Mouse (Mus musculus) Patski (cell line): Measurements from ENCODE around the gene Fundc1. TPM values are rescaled to one million over a fixed set of nuclear protein-coding genes. Genes with fewer than 3 reads are reported as not detected.

Source experiments
- ATAC-seq: fragments of 100-300 bp; one replicate; pipeline ENCODE4 v1.8.0; 2021
- CTCF ChIA-PET: fragments of 350-600 bp; sonication (Branson Sonifier 250); formaldehyde crosslinking; loops from one replicate; lab custom pipeline; 2022; ENCODE audit warnings: inconsistent platforms; lab: Charles Lee
- POLR2A ChIA-PET: fragments of 350-600 bp; sonication (Branson Sonifier 250); formaldehyde crosslinking; loops from one replicate; lab custom pipeline; 2022; ENCODE audit warnings: antibody characterized with exemption, inconsistent platforms; lab: Charles Lee
- DNase-seq: peaks from one replicate; pipeline ENCODE4 v3.0.0-alpha.2; 2011; ENCODE audit warnings: low read depth, low spot score
- H3K27me3 ChIP-seq: fragments of 371-371 bp; one replicate; pipeline ENCODE4 v1.5.1; 2021
- CTCF ChIP-seq: fragments of 100-300 bp; IDR thresholded peaks from one replicate; pipeline ENCODE4 v1.5.1; 2021
- in situ Hi-C: fragments of 300-500 bp; cut with MboI; formaldehyde crosslinking; loops from 3 replicates; pipeline ENCODE4 v1.11.1; 2018; ENCODE audit warnings: low pct_unique_long_range_greater_than_20kb, mixed read lengths
- polyA plus RNA-seq: library from polyadenylated mRNA; unstranded; gene quantifications from one replicate; pipeline ENCODE4 v1.2.3, GENCODE M21; 2021

The Fundc1 gene
- polyA plus RNA-seq, result 54.1 TPM

GRCm38 (mm10) chrX:17571621-17572459, at the start of gene Fundc1:
Gene Fundc1 (minus strand): TSS chrX:17572325.
- H3K27me3 ChIP-seq, result peaks cover 19% of the 10 kb centered on the region

GRCm38 (mm10) chrX:17611253-17611652, 39.1 kb upstream of the Fundc1 start:
- no peak for DNase-seq
- CTCF ChIA-PET, result interaction anchor here (2.2 kb wide), 1 partner anchor 19 kb away, joined by 4 read pairs; no protein-coding TSS in a partner anchor
- H3K27me3 ChIP-seq, result peaks cover 8% of the 10 kb centered on the region
- peak; percentile 37 for TF ChIP-seq CTCF
- ATAC-seq, result no peak
- in situ Hi-C loops, result no loop called here
- POLR2A ChIA-PET, result interaction anchor here (0.7 to 1.1 kb wide), 2 partner anchors 19 to 592 kb away, joined by 3 to 4 read pairs; no protein-coding TSS in a partner anchor

More at GRCm38 (mm10) chrX:17571621-17572459, at the start of gene Fundc1:
- DNase-seq, result peak; percentile 50
- in situ Hi-C loops, result loop anchor here (10.0 to 25.0 kb wide), 4 partner anchors 547 to 685 kb away; partner anchors contain the start of gene Kdm6a
- ChIA-PET CTCF (no interaction called here), POLR2A (interaction anchor here (0.7 kb wide), 1 partner anchor 154 kb away, joined by 6 read pairs; no protein-coding TSS in a partner anchor)
- ATAC-seq, result peak; percentile 92
- TF ChIP-seq CTCF, result peak; percentile 25

GRCm38 (mm10) chrX:17608763-17609162, 36.6 kb upstream of the Fundc1 start:
- in situ Hi-C loops, result no loop called here
- POLR2A ChIA-PET, result no interaction called here
- H3K27me3 ChIP-seq, result peaks cover 8% of the 10 kb centered on the region
- DNase-seq, result no peak
- no peak for TF ChIP-seq CTCF
- CTCF ChIA-PET, result no interaction called here
- no peak for ATAC-seq

- DNase-seq, result no peak
- H3K27me3 ChIP-seq, result peaks cover 8% of the 10 kb centered on the region
- in situ Hi-C loops, result no loop called here
- CTCF ChIA-PET, result no interaction called here
- ATAC-seq, result no peak
- POLR2A ChIA-PET, result no interaction called here
- no peak for TF ChIP-seq CTCF
Observed at GRCm38 (mm10) chrX:17607668-17608067, 35.5 kb upstream of the Fundc1 start.

GRCm38 (mm10) chrX:17593331-17593730, 21.2 kb upstream of the Fundc1 start:
- POLR2A ChIA-PET, result no interaction called here
- ATAC-seq (peak; percentile 62), DNase-seq (no peak)
- CTCF ChIA-PET, result no interaction called here
- peaks cover 10% of the 10 kb centered on the region for H3K27me3 ChIP-seq
- in situ Hi-C loops, result no loop called here
- no peak for TF ChIP-seq CTCF

DNA sequence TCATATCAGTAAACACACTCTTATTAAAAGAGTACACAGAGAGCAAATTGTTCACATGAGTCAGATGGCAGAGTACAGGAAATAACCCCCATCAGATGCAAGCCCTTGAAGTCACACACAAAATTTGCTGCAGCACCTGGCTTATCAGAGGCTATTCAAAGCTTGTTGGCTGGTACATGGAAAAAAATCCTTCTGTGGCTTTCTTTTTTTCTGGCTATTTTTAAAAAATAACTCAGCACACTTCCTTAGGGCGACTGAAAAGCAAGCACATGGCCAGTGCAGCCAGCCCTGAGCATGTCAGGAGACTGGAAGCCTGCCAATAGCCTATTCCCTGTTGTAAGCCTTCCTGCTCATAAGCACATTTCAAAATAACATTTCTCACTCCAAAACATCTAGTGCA, 18.6 kb upstream of the Fundc1 start:
- no peak for TF ChIP-seq CTCF
- ChIA-PET CTCF (no interaction called here), POLR2A (no interaction called here)
- DNase-seq, result no peak
- ATAC-seq, result peak; percentile 62
- in situ Hi-C loops, result no loop called here
- peaks cover 10% of the 10 kb centered on the region for H3K27me3 ChIP-seq

GRCm38 (mm10) chrX:17571271-17571620, 879 bp downstream of the Fundc1 start:
- in situ Hi-C loops, result loop anchor here (10.0 to 25.0 kb wide), 4 partner anchors 546 to 684 kb away; partner anchors contain the start of gene Kdm6a
- ATAC-seq, result peak; percentile 7
- TF ChIP-seq CTCF, result no peak
- CTCF ChIA-PET, result no interaction called here
- no peak for DNase-seq
- peaks cover 25% of the 10 kb centered on the region for H3K27me3 ChIP-seq
- POLR2A ChIA-PET, result no interaction called here

- DNase-seq, result no peak
- POLR2A ChIA-PET, result interaction anchor here (0.5 kb wide), 1 partner anchor 91 kb away, joined by 4 read pairs; no protein-coding TSS in a partner anchor
- in situ Hi-C loops, result loop anchor here (25.0 kb wide), 2 partner anchors 669 to 681 kb away; no protein-coding TSS in a partner anchor
Observed at GRCm38 (mm10) chrX:17568670-17569069, 3.5 kb downstream of the Fundc1 start.

GRCm38 (mm10) chrX:17565743-17566142, 6.4 kb downstream of the Fundc1 start:
- TF ChIP-seq CTCF, result no peak
- DNase-seq (no peak), ATAC-seq (no peak)
- peaks cover 28% of the 10 kb centered on the region for H3K27me3 ChIP-seq
- in situ Hi-C loops, result loop anchor here (25.0 kb wide), 2 partner anchors 672 to 678 kb away; no protein-coding TSS in a partner anchor
- CTCF ChIA-PET, result interaction anchor here (1.4 kb wide), 1 partner anchor 9 kb away, joined by 4 read pairs; no protein-coding TSS in a partner anchor
- POLR2A ChIA-PET, result no interaction called here

More at GRCm38 (mm10) chrX:17568670-17569069, 3.5 kb downstream of the Fundc1 start:
- no peak for TF ChIP-seq CTCF
- CTCF ChIA-PET, result interaction anchor here (1.1 to 1.4 kb wide), 3 partner anchors 10 to 29 kb away, joined by 3 read pairs; no protein-coding TSS in a partner anchor
- H3K27me3 ChIP-seq, result peaks cover 25% of the 10 kb centered on the region
- ATAC-seq, result no peak

DNA sequence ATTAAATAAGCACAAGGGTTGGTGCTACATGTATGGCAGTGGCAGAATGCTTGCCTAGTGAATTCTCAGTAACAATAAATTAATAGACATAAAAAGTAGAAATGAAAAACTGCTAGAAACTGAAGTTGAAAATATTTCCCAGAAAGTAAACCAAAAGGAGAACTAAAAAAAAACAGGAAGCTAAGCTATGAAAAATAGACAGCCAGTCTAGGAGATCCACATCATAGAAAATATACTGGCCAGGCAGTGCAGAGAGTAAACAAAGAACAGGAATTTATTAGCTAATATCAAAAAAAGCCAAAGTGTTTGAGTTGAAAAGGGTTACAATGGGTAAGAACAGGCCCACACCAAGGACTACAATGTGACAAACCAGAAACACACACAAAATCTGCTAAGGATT, 7.4 kb downstream of the Fundc1 start:
- CTCF ChIA-PET, result no interaction called here
- in situ Hi-C loops, result loop anchor here (25.0 kb wide), 2 partner anchors 673 to 677 kb away; no protein-coding TSS in a partner anchor
- DNase-seq, result no peak

GRCm38 (mm10) chrX:17558746-17559145, 13.4 kb downstream of the Fundc1 start:
- ATAC-seq, result no peak
- ChIA-PET CTCF (interaction anchor here (0.7 to 0.9 kb wide), 2 partner anchors 9 to 22 kb away, joined by 3 read pairs; no protein-coding TSS in a partner anchor), POLR2A (no interaction called here)
- in situ Hi-C loops, result loop anchor here (25.0 kb wide), 2 partner anchors 671 to 679 kb away; no protein-coding TSS in a partner anchor
- no peak for DNase-seq
- no peak for TF ChIP-seq CTCF
- H3K27me3 ChIP-seq, result peaks cover 22% of the 10 kb centered on the region

More for the DNA sequence above, 7.4 kb downstream of the Fundc1 start:
- peaks cover 22% of the 10 kb centered on the region for H3K27me3 ChIP-seq
- POLR2A ChIA-PET, result no interaction called here
- TF ChIP-seq CTCF, result no peak
- no peak for ATAC-seq
